Mouse (Mus musculus): ENCODE results near the gene Cyp2w1.

GRCm38 (mm10) chr5:139373889-139374444 is 21.6 kb downstream of the Cyp2w1 start:
- TF ChIP-seq POLR2A (IDR thresholded peaks at IDR 0.05; ENCODE audit: insufficient read depth, low read length) (no peak), CTCF (IDR thresholded peaks at IDR 0.05; ENCODE audit: low read depth, low read length) (no peak)
